In the genomic region with DNA sequence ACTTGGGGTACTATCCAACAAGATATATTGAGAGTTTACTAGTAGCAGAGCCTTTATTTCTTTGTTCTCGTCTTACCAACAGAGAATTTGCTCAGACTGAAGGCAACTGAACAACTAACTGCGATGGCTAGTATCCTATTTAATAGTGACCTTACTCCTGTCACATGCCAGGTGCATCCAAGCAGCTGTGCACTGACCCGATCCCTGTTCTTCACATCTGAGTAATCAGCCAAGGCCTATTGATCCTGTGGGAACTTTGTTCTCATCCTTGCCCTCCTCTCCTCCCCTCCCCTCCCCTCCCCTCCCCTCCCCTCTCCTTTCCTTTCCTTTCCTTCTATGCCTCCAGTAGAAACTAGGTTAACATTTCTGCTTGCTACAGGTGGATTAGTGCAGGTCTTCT, we compare ENCODE assay signal across 10 mouse cellular contexts. TPM values are rescaled to one million over a fixed set of nuclear protein-coding genes. Genes with fewer than 3 reads are reported as not detected.
DNase-seq lines count a peak whose midpoint lies in the region; ATAC-seq and TF ChIP-seq lines count a peak whose summit lies in the region.
"Had no signal": no experiment of that assay in that cellular context is flagged by ENCODE, and none has a peak within 500 bp of the region (broad histone marks: within the 10 kb centered on the region; RNA-seq: fewer than 3 reads in every experiment).

No protein-coding gene starts in this region.

- H3K4me2 ChIP-seq in heart, embryonic 16.5 days (ENCODE audit: low read depth, low read length), result 0 out of 2 replicates have a peak overlapping the region, but pooled peaks have one; percentile 26
- H3K4me2 ChIP-seq in forebrain, embryonic 16.5 days (ENCODE audit: low read length), result peak overlapping the region; percentile 42
- H3K4me2 ChIP-seq in liver, embryonic 15.5 days, result peak overlapping the region; percentile 66

- TF ChIP-seq CTCF in E14TG2a.4 (conservative IDR thresholded peaks at IDR 0.05; ENCODE audit: low read length), result no peak

- no peak for ATAC-seq in heart, embryonic 16.5 days (replicated peaks; ENCODE audit: extremely low read depth, insufficient read depth, low FRiP score)
- no peak for ATAC-seq in forebrain, embryonic 16.5 days
- no peak for ATAC-seq in liver, embryonic 15.5 days (ENCODE audit: insufficient read depth)
- no peak for ATAC-seq in CD4-positive, CD25-positive, alpha-beta regulatory T cell, adult 4 months

- H3K27ac ChIP-seq in heart, embryonic 16.5 days (ENCODE audit: low read length), result no peak overlapping the region
- no peak overlapping the region for H3K27ac ChIP-seq in forebrain, embryonic 16.5 days (ENCODE audit: low read length)
- peak overlapping the region; percentile 45; the same call in 1 of the 2 replicates for H3K27ac ChIP-seq in liver, embryonic 15.5 days (replicated peaks)

- H3K27me3 ChIP-seq in heart, embryonic 16.5 days (ENCODE audit: control insufficient read depth, insufficient read depth, low read length), result no peaks in the 10 kb centered on the region
- H3K27me3 ChIP-seq in E14TG2a.4 (ENCODE audit: insufficient read depth, low read length), result no peaks in the 10 kb centered on the region
- no peaks in the 10 kb centered on the region for H3K27me3 ChIP-seq in forebrain, embryonic 16.5 days (replicated peaks; ENCODE audit: control insufficient read depth, insufficient read depth, low read length)
- no peaks in the 10 kb centered on the region for H3K27me3 ChIP-seq in liver, embryonic 15.5 days

- no peak for DNase-seq in heart, adult 18-20 months
- DNase-seq in left cerebral cortex, postnatal 14 days (ENCODE audit: low spot score in 2 of 2), result no peak
- DNase-seq in layer of hippocampus, adult 9-10 months (ENCODE audit: low spot score), result no peak
- DNase-seq: cerebellum, adult 2 months; lung, postnatal 14 days had no signal

- no peak overlapping the region for H3K4me3 ChIP-seq in heart, embryonic 16.5 days (ENCODE audit: low read length)
- peak overlapping the region; percentile 95 for H3K4me3 ChIP-seq in E14TG2a.4 (replicated peaks; ENCODE audit: low read length)
- no peak overlapping the region for H3K4me3 ChIP-seq in forebrain, embryonic 16.5 days (replicated peaks; ENCODE audit: low read length)
- H3K4me3 ChIP-seq in liver, embryonic 15.5 days (replicated peaks), result peak overlapping the region; percentile 81

- intact Hi-C loops in left cerebral cortex, postnatal 14 days (cut with DNase I), result no loop called here

- no peaks in the 10 kb centered on the region for H3K9me3 ChIP-seq in heart, embryonic 16.5 days (replicated peaks; ENCODE audit: control insufficient read depth, low read length)
- no peaks in the 10 kb centered on the region for H3K9me3 ChIP-seq in E14TG2a.4 (ENCODE audit: low read length)
- no peaks in the 10 kb centered on the region for H3K9me3 ChIP-seq in forebrain, embryonic 16.5 days (ENCODE audit: control insufficient read depth, low read length)
- no peaks in the 10 kb centered on the region for H3K9me3 ChIP-seq in liver, embryonic 15.5 days (replicated peaks)

- no peak overlapping the region for H3K9ac ChIP-seq in heart, embryonic 16.5 days (ENCODE audit: low read length)
- no peak overlapping the region for H3K9ac ChIP-seq in forebrain, embryonic 16.5 days (replicated peaks; ENCODE audit: low read depth, low read length)
- peak overlapping the region; percentile 47; the same call in 1 of the 2 replicates for H3K9ac ChIP-seq in liver, embryonic 15.5 days

- 0 out of 2 replicates have a peak, but pooled peaks cover 4% of the 10 kb centered on the region for H3K36me3 ChIP-seq in heart, embryonic 16.5 days (ENCODE audit: control insufficient read depth, insufficient read depth)
- H3K36me3 ChIP-seq in E14TG2a.4 (ENCODE audit: insufficient read depth, low read length), result peaks cover 25% of the 10 kb centered on the region
- peaks cover 7% of the 10 kb centered on the region; the same call in 1 of the 2 replicates for H3K36me3 ChIP-seq in forebrain, embryonic 16.5 days (ENCODE audit: control insufficient read depth, insufficient read depth)
- peaks cover 22% of the 10 kb centered on the region for H3K36me3 ChIP-seq in liver, embryonic 15.5 days (replicated peaks)

- WGBS in heart, embryonic 16.5 days, result 89% methylated on average over 3 of the region's 3 CpGs
- WGBS in forebrain, embryonic 16.5 days, result 90% methylated on average over 3 of the region's 3 CpGs
- 67% methylated on average over 3 of the region's 3 CpGs for WGBS in liver, embryonic 15.5 days (ENCODE audit: insufficient replicate concordance)

- H3K4me1 ChIP-seq in heart, embryonic 16.5 days (ENCODE audit: control insufficient read depth, insufficient read depth, low read length), result peaks cover 2% of the 10 kb centered on the region; the same call in 1 of the 2 replicates
- peaks cover 15% of the 10 kb centered on the region; the same call in 1 of the 2 replicates for H3K4me1 ChIP-seq in E14TG2a.4 (replicated peaks; ENCODE audit: low read depth, low read length)
- H3K4me1 ChIP-seq in forebrain, embryonic 16.5 days (replicated peaks; ENCODE audit: control insufficient read depth, insufficient read depth, low read length), result peaks cover 5% of the 10 kb centered on the region
- H3K4me1 ChIP-seq in liver, embryonic 15.5 days (replicated peaks), result peaks cover 36% of the 10 kb centered on the region

RNA-seq across cellular contexts. Expression of gene Alkbh8, which starts 1.7 kb away (rescaled TPM):
- 14.0 and 16.3 TPM in 2 replicates for polyA plus RNA-seq in heart, embryonic 16.5 days (2015; fragmentation: Nextera tagmentation; extraction: Ambion mirVana)
- 10 to 100 TPM; 13.7 to 14.3 TPM for total RNA-seq in heart, adult 18-20 months (2021)
- polyA plus RNA-seq in forebrain, embryonic 16.5 days (2015; fragmentation: Nextera tagmentation; extraction: Ambion mirVana), result 63.8 and 63.9 TPM in 2 replicates
- polyA plus RNA-seq in liver, embryonic 15.5 days (2015; fragmentation: Nextera tagmentation; extraction: Ambion mirVana), result 16.7 and 17.4 TPM in 2 replicates
- total RNA-seq in left cerebral cortex, postnatal 14 days (2021), result 10 to 100 TPM; 41.6 to 44.4 TPM
- 10 to 100 TPM; 24.1 to 33.1 TPM for polyA plus RNA-seq in CD4-positive, CD25-positive, alpha-beta regulatory T cell, adult 4 months (2017; shearing (Covaris generic))

Comparison
In these comparisons a context has a peak if more than half of its experiments do, and no peak if none do; other contexts are left out.
1. H3K4me3 ChIP-seq: peak in E14TG2a.4 (single experiment) and liver, embryonic 15.5 days (single experiment); none in heart, embryonic 16.5 days (single experiment) and forebrain, embryonic 16.5 days (single experiment).
2. Peak in every context shown above with its lines, with median percentiles within 50 percentile points of each other: H3K4me2 ChIP-seq.